Mouse (Mus musculus) heart, embryonic 12.5 days (tissue): Measurements from ENCODE around the gene Mroh2a. TPM values are rescaled to one million over a fixed set of nuclear protein-coding genes. Genes with fewer than 3 reads are reported as not detected.
"Not testable (repeated sequence)": the region's sequence is repeated elsewhere in the genome, so short reads cannot be mapped to it uniquely, and the experiment has no call there.

Experiments used
- ATAC-seq: fragments of 200-750 bp; cut with Nextera tagmentation; 2 replicates; pipeline ENCODE4 v1.8.0; 2017; ENCODE audit warnings: moderate TSS enrichment, moderate library complexity; ENCODE audit not compliant: insufficient number of reproducible peaks, low FRiP score
- H3K27ac ChIP-seq: fragments of 300-500 bp; sonication (generic); 2 replicates; pipeline ENCODE4 v1.5.1; 2016; ENCODE audit warnings: mild to moderate bottlenecking, moderate library complexity; ENCODE audit not compliant: poor library complexity, severe bottlenecking
- H3K27me3 ChIP-seq: fragments of 300-500 bp; sonication (generic); replicated peaks from 2 replicates; pipeline ENCODE4 v1.6.1; 2016; ENCODE audit warnings: mild to moderate bottlenecking, moderate library complexity
- H3K36me3 ChIP-seq: fragments of 300-500 bp; sonication (generic); 2 replicates; pipeline ENCODE4 v1.6.1; 2016; ENCODE audit warnings: mild to moderate bottlenecking, moderate library complexity
- H3K4me1 ChIP-seq: fragments of 300-500 bp; sonication (generic); replicated peaks from 2 replicates; pipeline ENCODE4 v1.6.1; 2016; ENCODE audit warnings: mild to moderate bottlenecking
- H3K4me2 ChIP-seq: fragments of 300-500 bp; sonication (generic); 2 replicates; pipeline ENCODE4 v1.6.1; 2016; ENCODE audit warnings: mild to moderate bottlenecking, moderate library complexity
- H3K4me3 ChIP-seq: fragments of 300-500 bp; sonication (generic); 2 replicates; pipeline ENCODE4 v1.5.1; 2016; ENCODE audit warnings: mild to moderate bottlenecking
- H3K9ac ChIP-seq: fragments of 300-500 bp; sonication (generic); 2 replicates; pipeline ENCODE4 v1.6.1; 2016; ENCODE audit warnings: mild to moderate bottlenecking, moderate library complexity
- H3K9me3 ChIP-seq: fragments of 300-500 bp; sonication (generic); replicated peaks from 2 replicates; pipeline ENCODE4 v1.6.1; 2016; ENCODE audit warnings: mild to moderate bottlenecking, moderate library complexity
- WGBS: fragments of 180-500 bp; shearing (Covaris S2); methylation state at CpG from one replicate; pipeline ENCODE4 v1.1.7; 2016; 5-methylcytosine and 5-hydroxymethylcytosine counted together
- polyA plus RNA-seq: library from polyadenylated mRNA; unstranded; fragments of >200 nt; fragmentation: Nextera tagmentation; extraction: Ambion mirVana; gene quantifications from 2 replicates; pipeline ENCODE4 v1.2.1, GENCODE M21; 2016

Gene Mroh2a
- polyA plus RNA-seq, 1 experiment from 2014 or later: 0.56 TPM

DNA sequence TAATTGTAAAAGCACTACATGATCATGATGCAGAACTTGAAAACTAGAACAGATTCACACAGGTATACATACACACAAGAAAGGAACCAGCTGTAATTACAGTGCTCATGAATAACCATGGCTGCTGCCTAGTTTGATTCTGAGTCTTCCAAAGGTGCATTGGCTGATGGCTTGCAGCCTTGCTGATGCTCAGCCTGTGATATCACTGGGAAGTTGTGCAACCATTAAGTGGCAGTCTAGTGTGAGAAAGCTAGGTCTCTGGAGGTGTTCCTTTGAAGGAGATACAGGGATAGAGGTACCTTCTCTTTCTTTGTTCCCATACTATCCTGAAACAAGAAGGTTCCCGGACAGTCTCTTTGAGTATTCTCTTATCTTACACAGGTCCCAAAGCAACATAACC, 7.7 kb upstream of the Mroh2a start:
- H3K4me2 ChIP-seq: no peak overlapping the region
- ATAC-seq: no peak
- H3K4me3 ChIP-seq: no peak overlapping the region
- WGBS: 11% methylated on average over 1 of the region's 1 CpGs
- H3K9ac ChIP-seq: no peak overlapping the region
- H3K4me1 ChIP-seq: no peaks in the 10 kb centered on the region
- H3K27ac ChIP-seq: no peak overlapping the region
- H3K27me3 ChIP-seq: no peaks in the 10 kb centered on the region
- peaks cover 32% of the 10 kb centered on the region for H3K9me3 ChIP-seq
- H3K36me3 ChIP-seq: no peaks in the 10 kb centered on the region

DNA sequence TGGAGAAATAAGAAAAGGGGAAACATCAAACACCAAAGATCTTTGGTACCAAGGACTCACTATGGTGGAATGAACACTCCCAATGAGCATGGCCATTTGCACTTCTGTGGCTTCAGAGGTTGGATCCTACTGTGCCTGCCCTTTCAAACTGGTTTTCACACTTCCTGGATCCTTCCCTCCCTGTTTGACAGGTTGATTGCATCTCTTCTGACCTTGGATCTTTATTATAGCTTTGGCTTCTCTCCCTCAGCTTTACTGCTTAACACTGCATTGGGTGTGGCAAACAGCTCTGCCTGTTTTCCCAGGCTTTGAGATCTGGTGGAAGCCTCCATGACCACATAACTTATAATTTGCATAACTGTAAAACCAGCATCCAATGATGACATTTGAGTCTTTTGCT, 6.5 kb upstream of the Mroh2a start:
- no peak overlapping the region for H3K4me3 ChIP-seq
- no peak overlapping the region for H3K9ac ChIP-seq
- H3K36me3 ChIP-seq: no peaks in the 10 kb centered on the region
- H3K4me2 ChIP-seq: no peak overlapping the region
- H3K27me3 ChIP-seq: no peaks in the 10 kb centered on the region
- ATAC-seq: no peak
- H3K27ac ChIP-seq: no peak overlapping the region
- H3K4me1 ChIP-seq: no peaks in the 10 kb centered on the region
- peaks cover 23% of the 10 kb centered on the region for H3K9me3 ChIP-seq

DNA sequence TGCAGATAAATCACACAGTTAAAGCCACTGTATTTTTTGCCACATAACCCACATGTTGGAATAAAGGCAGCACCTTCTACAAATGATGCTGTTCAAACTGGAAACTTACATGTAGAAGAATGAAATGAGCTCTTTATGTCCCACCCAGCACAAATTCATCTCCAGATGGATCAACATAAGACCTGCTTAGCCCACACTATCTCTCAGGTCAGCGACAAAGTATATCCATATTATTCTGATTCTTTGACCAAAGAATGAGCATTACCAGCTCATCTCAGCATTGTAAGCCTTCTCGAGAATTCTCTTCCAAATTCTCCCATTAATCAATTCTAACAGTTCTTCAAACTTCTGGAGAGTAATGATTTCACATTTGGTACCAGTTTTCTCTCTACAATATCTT, 4.6 kb upstream of the Mroh2a start:
- H3K9ac ChIP-seq: no peak overlapping the region
- no peaks in the 10 kb centered on the region for H3K4me1 ChIP-seq
- H3K27me3 ChIP-seq: no peaks in the 10 kb centered on the region
- no peak overlapping the region for H3K4me2 ChIP-seq
- H3K27ac ChIP-seq: no peak overlapping the region
- no peaks in the 10 kb centered on the region for H3K36me3 ChIP-seq
- 40% methylated on average over 2 of the region's 2 CpGs for WGBS
- peaks cover 23% of the 10 kb centered on the region for H3K9me3 ChIP-seq
- no peak for ATAC-seq
- no peak overlapping the region for H3K4me3 ChIP-seq

DNA sequence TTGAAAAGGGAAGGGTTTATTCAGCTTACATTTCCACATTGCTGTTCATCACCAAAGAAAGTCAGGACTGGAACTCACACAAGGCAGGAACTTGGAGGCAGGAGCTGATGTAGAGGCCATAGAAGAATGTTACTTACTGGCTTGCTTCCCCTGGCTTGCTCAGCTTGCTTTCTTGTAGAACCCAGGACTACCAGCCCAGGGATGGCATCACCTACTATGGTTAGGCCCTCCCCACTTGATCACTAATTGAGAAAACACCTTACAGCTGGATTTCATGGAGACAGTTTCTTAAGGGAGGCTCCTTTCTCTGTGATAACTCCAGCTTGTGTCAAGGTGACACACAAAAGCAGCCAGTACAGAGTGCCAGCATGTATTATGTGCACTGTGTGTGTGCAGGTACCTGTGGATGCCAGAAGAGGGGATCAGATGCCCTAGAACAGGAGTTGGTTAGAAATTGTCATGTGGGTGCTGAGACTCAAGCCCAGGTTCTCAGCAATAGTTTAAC, 3.7 kb upstream of the Mroh2a start:
- not testable (repeated sequence) for H3K27ac ChIP-seq, H3K4me3 ChIP-seq, H3K9ac ChIP-seq, H3K4me2 ChIP-seq, H3K27me3 ChIP-seq, H3K4me1 ChIP-seq, ATAC-seq, H3K36me3 ChIP-seq
- H3K9me3 ChIP-seq: peaks cover 25% of the 10 kb centered on the region

DNA sequence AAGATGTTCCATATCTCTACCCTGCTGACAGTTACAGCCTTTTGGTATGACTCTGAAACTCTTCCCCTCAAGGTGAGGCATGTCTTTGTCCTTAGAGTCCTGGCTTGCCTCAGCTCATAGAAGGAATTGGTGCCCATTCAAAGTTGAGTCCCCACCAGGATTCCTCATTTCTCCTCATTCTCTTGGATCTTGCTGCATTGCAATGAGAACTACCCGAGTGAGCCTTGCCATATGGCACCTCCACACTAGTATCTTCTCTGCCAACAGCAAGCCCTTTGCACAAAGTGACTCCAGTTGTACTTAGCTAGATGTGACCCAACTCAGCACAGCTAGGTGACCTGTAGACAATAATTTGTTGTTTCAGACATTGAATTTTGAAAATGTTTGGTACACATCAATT, 3.2 kb upstream of the Mroh2a start:
- no peak for ATAC-seq
- Histone ChIP-seq H3K36me3 (no peaks in the 10 kb centered on the region), H3K27ac (no peak overlapping the region), H3K4me1 (no peaks in the 10 kb centered on the region), H3K9ac (no peak overlapping the region), H3K4me3 (no peak overlapping the region), H3K4me2 (no peak overlapping the region), H3K9me3 (peaks cover 31% of the 10 kb centered on the region), H3K27me3 (no peaks in the 10 kb centered on the region)
- WGBS: 49% methylated on average over 1 of the region's 1 CpGs

DNA sequence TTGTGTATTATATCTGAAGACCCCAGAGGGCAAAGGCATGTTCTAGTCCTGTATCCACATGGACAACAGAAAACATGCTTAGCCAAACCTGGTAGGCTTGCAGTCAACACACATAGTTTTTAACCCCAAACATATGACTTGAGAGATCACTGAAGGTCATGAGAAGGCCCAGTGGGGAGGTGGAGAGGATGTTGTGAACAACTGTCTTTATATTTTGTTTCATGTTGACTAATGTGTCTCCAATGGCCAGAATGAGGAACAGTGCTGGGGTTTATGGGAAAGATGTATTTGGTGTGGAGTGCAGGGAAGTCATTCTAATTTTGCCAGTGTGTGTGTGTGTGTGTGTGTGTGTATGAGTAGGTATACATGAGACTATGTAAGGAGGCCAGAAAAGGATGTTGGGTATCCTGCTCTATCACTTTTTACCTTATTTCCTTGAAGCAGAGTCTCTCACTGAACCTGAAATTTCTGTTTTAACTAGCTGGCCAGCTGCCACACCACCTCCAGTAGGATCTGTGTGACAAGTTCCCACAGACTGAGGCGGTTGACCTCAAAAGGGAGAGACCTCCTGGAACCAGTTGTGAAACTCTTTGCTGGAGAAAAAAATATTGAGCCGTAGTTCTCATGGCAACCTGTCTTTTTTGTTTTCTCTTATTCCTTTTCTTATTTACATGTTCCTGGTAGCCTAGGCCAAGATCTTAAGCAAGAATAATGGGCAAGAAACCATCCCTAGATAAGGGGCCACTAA, 2.6 kb upstream of the Mroh2a start:
- no peak overlapping the region for H3K9ac ChIP-seq
- no peak overlapping the region for H3K27ac ChIP-seq
- H3K27me3 ChIP-seq: no peaks in the 10 kb centered on the region
- no peak overlapping the region for H3K4me3 ChIP-seq
- ATAC-seq: no peak
- H3K36me3 ChIP-seq: no peaks in the 10 kb centered on the region
- H3K4me2 ChIP-seq: no peak overlapping the region
- 59% methylated on average over 2 of the region's 2 CpGs for WGBS
- H3K4me1 ChIP-seq: no peaks in the 10 kb centered on the region
- H3K9me3 ChIP-seq: peaks cover 37% of the 10 kb centered on the region

DNA sequence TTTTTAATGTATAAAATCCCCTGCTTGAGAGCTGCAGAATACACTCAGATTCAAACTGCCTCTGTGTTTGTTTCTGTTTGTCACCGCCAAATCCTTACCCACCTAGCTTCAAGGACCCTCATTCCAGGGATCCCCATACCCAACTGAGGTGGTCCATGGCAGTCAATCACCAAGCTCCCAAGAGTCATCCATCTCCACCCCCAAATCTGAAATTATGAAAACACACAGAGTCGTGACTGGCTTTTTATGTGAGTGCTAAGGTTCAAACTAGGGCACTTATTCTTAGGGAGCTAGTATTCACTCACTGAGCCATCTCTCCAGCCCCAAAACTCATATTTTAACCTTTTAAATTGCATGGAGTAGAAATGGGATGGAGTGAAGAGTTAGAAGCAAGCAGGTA, 1.5 kb upstream of the Mroh2a start:
- WGBS: 26% methylated on average over 2 of the region's 2 CpGs

DNA sequence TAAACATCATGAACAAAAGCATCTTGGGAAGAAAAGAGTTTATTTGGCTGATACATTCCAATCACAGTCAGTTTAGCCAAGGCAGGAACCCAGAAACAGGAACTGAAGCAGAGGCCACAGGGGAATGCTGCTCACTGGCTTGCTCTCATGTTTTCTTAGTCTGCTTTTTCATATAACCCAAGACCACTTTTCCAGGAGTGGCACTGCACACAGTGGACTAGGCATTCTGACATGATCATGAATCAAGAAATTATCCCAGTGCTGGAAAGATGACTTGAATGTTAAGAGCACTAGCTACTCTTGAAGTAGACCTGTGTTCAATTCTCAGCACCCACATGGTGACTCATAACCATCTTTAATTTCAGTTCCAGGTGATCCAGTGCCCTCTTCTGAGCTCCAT, 1.0 kb upstream of the Mroh2a start:
- Histone ChIP-seq H3K4me2 (no peak overlapping the region), H3K4me1 (no peaks in the 10 kb centered on the region), H3K9ac (no peak overlapping the region), H3K27ac (no peak overlapping the region), H3K4me3 (no peak overlapping the region), H3K27me3 (no peaks in the 10 kb centered on the region), H3K9me3 (peaks cover 52% of the 10 kb centered on the region), H3K36me3 (no peaks in the 10 kb centered on the region)
- no peak for ATAC-seq

More for the DNA sequence above, 1.5 kb upstream of the Mroh2a start:
- not testable (repeated sequence) for H3K4me3 ChIP-seq, H3K4me1 ChIP-seq, ATAC-seq, H3K27ac ChIP-seq, H3K27me3 ChIP-seq, H3K4me2 ChIP-seq, H3K9ac ChIP-seq, H3K36me3 ChIP-seq
- H3K9me3 ChIP-seq: peaks cover 48% of the 10 kb centered on the region

DNA sequence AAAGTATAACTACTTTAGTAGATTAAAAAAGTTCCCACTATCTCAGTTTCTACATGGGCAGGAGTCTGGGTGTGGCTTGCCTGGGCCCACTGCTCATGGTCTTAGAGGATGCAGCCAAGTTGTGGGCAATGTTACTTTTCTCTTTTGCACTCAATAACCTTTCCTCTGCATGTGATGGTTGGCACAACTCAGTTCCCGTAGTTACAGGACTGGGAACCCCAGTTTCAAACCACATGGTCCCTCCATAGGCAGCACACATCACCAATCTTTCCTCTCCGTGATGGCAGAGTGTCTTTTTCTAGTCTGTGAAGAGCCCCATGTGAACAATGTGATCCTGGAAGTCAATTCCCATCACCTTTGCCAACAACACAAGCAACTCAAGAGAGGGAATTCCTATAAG, 696 bp downstream of the Mroh2a start:
- Histone ChIP-seq H3K36me3 (no peaks in the 10 kb centered on the region), H3K27me3 (no peaks in the 10 kb centered on the region), H3K9ac (no peak overlapping the region), H3K9me3 (peaks cover 70% of the 10 kb centered on the region), H3K27ac (no peak overlapping the region), H3K4me3 (no peak overlapping the region), H3K4me2 (no peak overlapping the region), H3K4me1 (no peaks in the 10 kb centered on the region)
- ATAC-seq: no peak
- 48% methylated on average over 2 of the region's 2 CpGs for WGBS

DNA sequence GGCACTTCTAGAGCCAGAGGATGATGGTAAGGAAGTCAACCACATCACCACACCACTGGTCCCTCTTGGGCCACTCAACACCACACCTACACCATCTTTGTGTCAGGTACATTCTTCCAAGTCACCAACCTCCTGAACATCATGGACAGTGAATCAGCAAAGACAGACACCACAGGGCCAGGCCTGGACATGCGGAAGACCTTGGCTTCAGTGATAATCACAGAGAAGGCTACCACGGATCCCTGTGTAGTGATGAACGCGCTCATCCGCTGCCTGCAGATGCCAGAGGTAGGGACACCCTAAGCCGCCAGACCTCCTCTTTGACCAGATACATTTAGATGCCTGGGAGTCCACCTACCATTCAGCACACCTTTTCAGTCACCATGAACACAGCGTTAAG, 1.3 kb downstream of the Mroh2a start:
- H3K27me3 ChIP-seq: no peaks in the 10 kb centered on the region
- no peak overlapping the region for H3K4me3 ChIP-seq
- H3K9ac ChIP-seq: no peak overlapping the region
- no peaks in the 10 kb centered on the region for H3K4me1 ChIP-seq
- H3K4me2 ChIP-seq: no peak overlapping the region
- no peak overlapping the region for H3K27ac ChIP-seq
- WGBS: 62% methylated on average over 7 of the region's 7 CpGs
- peaks cover 76% of the 10 kb centered on the region for H3K9me3 ChIP-seq
- no peaks in the 10 kb centered on the region for H3K36me3 ChIP-seq
- ATAC-seq: no peak

DNA sequence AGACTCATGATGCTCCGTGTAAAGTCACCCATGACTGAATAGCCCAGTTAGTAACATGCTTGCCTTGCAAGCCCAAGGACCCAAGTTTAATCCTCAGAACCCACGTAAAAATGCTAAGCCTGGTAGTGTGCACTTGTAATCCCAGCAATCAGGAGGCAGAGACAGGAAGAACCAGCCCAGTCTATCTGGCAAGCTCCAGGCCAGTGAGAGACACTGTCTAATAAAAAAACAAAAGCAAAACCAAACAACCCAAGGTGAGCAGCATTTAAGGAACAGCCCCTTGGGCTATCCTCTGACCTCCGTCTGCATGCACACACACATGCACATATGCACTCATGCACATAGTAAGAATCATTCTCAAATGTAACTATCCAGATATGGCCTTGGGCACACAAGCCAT, 2.8 kb downstream of the Mroh2a start:
- Histone ChIP-seq H3K4me3 (no peak overlapping the region), H3K4me2 (no peak overlapping the region), H3K9me3 (peaks cover 91% of the 10 kb centered on the region), H3K27me3 (no peaks in the 10 kb centered on the region), H3K36me3 (no peaks in the 10 kb centered on the region), H3K4me1 (no peaks in the 10 kb centered on the region), H3K9ac (no peak overlapping the region), H3K27ac (no peak overlapping the region)
- WGBS: 69% methylated on average over 3 of the region's 3 CpGs
- no peak for ATAC-seq

DNA sequence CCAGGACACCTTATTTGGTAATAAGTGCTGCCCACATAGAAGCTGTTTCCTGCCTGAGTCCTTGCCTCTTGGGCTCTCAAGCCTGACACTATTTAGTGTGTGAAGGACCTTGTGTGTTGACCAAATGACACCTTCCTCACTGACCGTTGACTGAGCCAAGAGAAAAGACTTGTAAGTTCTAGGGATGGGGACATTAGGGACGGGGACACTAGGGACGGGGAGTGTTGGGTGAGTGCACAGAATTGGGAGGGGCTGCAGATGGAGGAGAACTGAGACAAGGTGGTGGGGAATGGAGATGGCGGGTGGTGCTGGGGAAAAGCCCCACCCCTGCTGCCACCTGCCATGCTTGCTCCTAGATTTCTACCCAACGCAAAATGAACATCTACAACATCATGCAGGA, 3.2 kb downstream of the Mroh2a start:
- Histone ChIP-seq H3K36me3 (no peaks in the 10 kb centered on the region), H3K9ac (no peak overlapping the region), H3K4me3 (no peak overlapping the region), H3K4me2 (no peak overlapping the region), H3K27ac (no peak overlapping the region), H3K4me1 (no peaks in the 10 kb centered on the region), H3K9me3 (peaks cover 95% of the 10 kb centered on the region), H3K27me3 (no peaks in the 10 kb centered on the region)
- WGBS: 72% methylated on average over 5 of the region's 5 CpGs
- no peak for ATAC-seq
